Mouse (Mus musculus): ENCODE measurements around the gene Tbx3.

- TF ChIP-seq CTCF (IDR thresholded peaks at IDR 0.05; ENCODE audit: low read depth) (no peak), EP300 (IDR thresholded peaks at IDR 0.05; ENCODE audit: low read depth) (no peak)
These were observed 40.3 kb downstream of the Tbx3 start for GRCm38 (mm10) chr5:119710756-119711155.

All from liver, embryonic 14.5 days (tissue).